Comparison of ENCODE assay signal across 9 mouse cellular contexts in the genomic region with DNA sequence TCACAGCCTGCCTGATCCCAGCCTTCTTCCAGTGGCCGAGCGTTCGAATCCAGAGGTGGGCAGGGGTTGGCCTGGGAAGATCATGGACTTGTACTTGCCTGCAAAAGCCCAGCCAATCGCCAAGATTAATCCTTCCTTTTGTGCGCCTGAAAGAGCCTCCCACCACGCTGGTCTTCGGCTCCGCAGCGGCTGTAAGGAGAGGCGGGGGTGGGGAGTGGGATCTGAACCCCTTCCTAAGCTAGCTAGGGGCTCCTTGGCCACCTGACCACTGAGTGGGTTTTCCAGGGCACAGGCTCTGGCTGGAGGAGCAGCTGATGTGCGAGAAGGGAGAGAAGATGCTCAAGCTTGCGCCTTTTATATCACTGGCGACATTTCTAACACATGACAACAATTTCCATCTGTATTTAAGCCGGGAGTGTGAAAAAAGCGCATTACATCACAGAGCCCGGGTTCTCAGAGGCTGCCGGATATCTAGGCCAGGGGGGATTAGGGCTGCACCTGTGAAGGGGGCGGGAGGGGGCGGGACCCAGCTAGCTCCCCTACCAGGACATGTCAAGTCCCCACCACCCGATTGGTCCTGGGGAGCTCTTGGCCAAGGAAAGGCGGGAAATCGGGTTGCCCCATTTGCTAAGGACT.
DNase-seq lines count a peak whose midpoint lies in the region; ATAC-seq and TF ChIP-seq lines count a peak whose summit lies in the region.
"Had no signal": no experiment of that assay in that cellular context is flagged by ENCODE, and none has a peak within 500 bp of the region (broad histone marks: within the 10 kb centered on the region; RNA-seq: fewer than 3 reads in every experiment).

No protein-coding gene starts in this region.

- peak overlapping the region; percentile 51 for H3K4me3 ChIP-seq in forebrain, embryonic 14.5 days (ENCODE audit: low read depth, low read length)
- H3K4me3 ChIP-seq in neural tube, embryonic 15.5 days (replicated peaks): peak overlapping the region; percentile 61
- no peak overlapping the region for H3K4me3 ChIP-seq in thymus, adult 2 months (ENCODE audit: control insufficient read depth, insufficient read depth, low read length)
- H3K4me3 ChIP-seq: myocyte had no signal

- TF ChIP-seq POLR2A in thymus, adult 2 months (IDR thresholded peaks at IDR 0.05; ENCODE audit: control insufficient read depth, extremely low read depth, insufficient read depth, low read length, poor library complexity): no peak

- H3K27me3 ChIP-seq in forebrain, embryonic 14.5 days (replicated peaks; ENCODE audit: control insufficient read depth, insufficient read depth, low read length): no peaks in the 10 kb centered on the region
- H3K27me3 ChIP-seq in neural tube, embryonic 15.5 days (replicated peaks): no peaks in the 10 kb centered on the region
- H3K27me3 ChIP-seq in thymus, adult 2 months (ENCODE audit: control insufficient read depth, insufficient read depth, low read length): no peaks in the 10 kb centered on the region

- peak overlapping the region; percentile 78 for H3K4me2 ChIP-seq in forebrain, embryonic 14.5 days (ENCODE audit: low read length)
- peak overlapping the region; percentile 72 for H3K4me2 ChIP-seq in neural tube, embryonic 15.5 days

- peak overlapping the region; percentile 99 for H3K27ac ChIP-seq in forebrain, embryonic 14.5 days (ENCODE audit: low read depth, low read length)
- peak overlapping the region; percentile 94 for H3K27ac ChIP-seq in neural tube, embryonic 15.5 days (replicated peaks)
- H3K27ac ChIP-seq in thymus, adult 2 months (ENCODE audit: control insufficient read depth, insufficient read depth, low read length): no peak overlapping the region

- no peaks in the 10 kb centered on the region for H3K9me3 ChIP-seq in forebrain, embryonic 14.5 days (replicated peaks; ENCODE audit: control insufficient read depth, low read length)
- no peaks in the 10 kb centered on the region for H3K9me3 ChIP-seq in neural tube, embryonic 15.5 days (replicated peaks)

- peak overlapping the region; percentile 83 for H3K9ac ChIP-seq in forebrain, embryonic 14.5 days (ENCODE audit: low read length)
- peak overlapping the region; percentile 87 for H3K9ac ChIP-seq in neural tube, embryonic 15.5 days (replicated peaks)

- H3K4me1 ChIP-seq in forebrain, embryonic 14.5 days (ENCODE audit: control insufficient read depth, insufficient read depth, low read length): peaks cover 34% of the 10 kb centered on the region
- H3K4me1 ChIP-seq in neural tube, embryonic 15.5 days: peaks cover 34% of the 10 kb centered on the region
- no peaks in the 10 kb centered on the region for H3K4me1 ChIP-seq in thymus, adult 2 months (replicated peaks; ENCODE audit: control insufficient read depth, insufficient read depth, low read length)

- TF ChIP-seq CTCF in thymus, adult 2 months (IDR thresholded peaks at IDR 0.05; ENCODE audit: borderline replicate concordance, control insufficient read depth, extremely low read depth, insufficient read depth, low read length, poor library complexity): no peak

- DNase-seq in Muller cell, postnatal 12 days (ENCODE audit: inconsistent ontology term): peak; percentile 88
- DNase-seq in cerebellum, adult 11 months: peak; percentile 34
- DNase-seq in forebrain, embryonic 14.5 days (ENCODE audit: low spot score): peak; percentile 82
- DNase-seq in layer of hippocampus, postnatal 25 days (ENCODE audit: extremely low spot score in 1 of 2, low spot score in 1 of 2): peak; percentile 5 to 48
- DNase-seq in urinary bladder, postnatal 36 days (ENCODE audit: low spot score in 2 of 2): no peak
- no peak for DNase-seq in thymus, adult 2 months

- peak; percentile 54 for ATAC-seq in forebrain, embryonic 14.5 days
- ATAC-seq in neural tube, embryonic 15.5 days (ENCODE audit: low FRiP score): peak; percentile 68
- ATAC-seq in CD4-positive, CD25-positive, alpha-beta regulatory T cell, adult 4 months: no peak

- WGBS in forebrain, embryonic 14.5 days: under 1% methylated on average over 22 of the region's 22 CpGs
- 2% methylated on average over 22 of the region's 22 CpGs for WGBS in neural tube, embryonic 15.5 days
- WGBS in thymus, adult 2 months: 18% methylated on average over 22 of the region's 22 CpGs

- no peaks in the 10 kb centered on the region for H3K36me3 ChIP-seq in forebrain, embryonic 14.5 days (ENCODE audit: control insufficient read depth, insufficient read depth, low read length)
- no peaks in the 10 kb centered on the region for H3K36me3 ChIP-seq in neural tube, embryonic 15.5 days
- no peaks in the 10 kb centered on the region for H3K36me3 ChIP-seq in thymus, adult 2 months (ENCODE audit: control insufficient read depth, insufficient read depth, low read length)

Comparison
In these comparisons a context has a peak if more than half of its experiments do, and no peak if none do; other contexts are left out.
1. DNase-seq: peak in Muller cell, postnatal 12 days (single experiment), cerebellum, adult 11 months (single experiment), forebrain, embryonic 14.5 days (single experiment) and layer of hippocampus, postnatal 25 days (2 of 2); none in urinary bladder, postnatal 36 days (0 of 2) and thymus, adult 2 months (single experiment).